Mouse (Mus musculus) thymus, postnatal 14 days (tissue): ENCODE data around the gene Arl15.
"Not testable (repeated sequence)": the region's sequence is repeated elsewhere in the genome, so short reads cannot be mapped to it uniquely, and the experiment has no call there.

Experiments
- DNase-seq: peaks from one replicate; pipeline ENCODE4 v3.0.0; 2021

Arl15 gene

GRCm38 (mm10) chr13:113794039-113794704 lies at the start of gene Arl15:
Arl15 (plus strand) TSS chr13:113794505.
- DNase-seq = peak; percentile 100

DNA sequence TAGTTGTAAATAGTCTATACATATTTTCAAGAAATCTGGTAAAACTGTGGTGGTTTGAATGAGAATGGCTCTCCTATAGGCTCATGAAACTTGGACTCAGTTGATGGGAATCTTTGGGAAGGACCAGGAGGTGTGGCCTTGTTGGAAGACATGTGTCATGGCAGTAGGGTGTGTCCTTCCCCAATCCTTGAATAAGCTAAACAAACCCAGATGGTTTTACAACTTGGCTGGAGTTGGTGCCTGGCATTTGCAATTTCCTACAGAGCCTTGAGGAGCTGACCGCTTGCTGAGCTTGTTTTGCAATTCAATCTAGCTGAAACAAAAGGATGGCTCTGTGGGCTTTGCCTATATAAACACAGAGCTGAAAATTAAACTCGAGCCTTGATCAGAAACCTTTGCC lies 49.0 kb upstream of the Arl15 start:
- no peak for DNase-seq

- no peak for DNase-seq
These were observed 43.5 kb upstream of the Arl15 start for GRCm38 (mm10) chr13:113750766-113751165.

GRCm38 (mm10) chr13:113754731-113755689 lies 39.3 kb upstream of the Arl15 start:
- DNase-seq = no peak

- no peak for DNase-seq
These were observed 38.5 kb upstream of the Arl15 start for GRCm38 (mm10) chr13:113755779-113756178.

DNA sequence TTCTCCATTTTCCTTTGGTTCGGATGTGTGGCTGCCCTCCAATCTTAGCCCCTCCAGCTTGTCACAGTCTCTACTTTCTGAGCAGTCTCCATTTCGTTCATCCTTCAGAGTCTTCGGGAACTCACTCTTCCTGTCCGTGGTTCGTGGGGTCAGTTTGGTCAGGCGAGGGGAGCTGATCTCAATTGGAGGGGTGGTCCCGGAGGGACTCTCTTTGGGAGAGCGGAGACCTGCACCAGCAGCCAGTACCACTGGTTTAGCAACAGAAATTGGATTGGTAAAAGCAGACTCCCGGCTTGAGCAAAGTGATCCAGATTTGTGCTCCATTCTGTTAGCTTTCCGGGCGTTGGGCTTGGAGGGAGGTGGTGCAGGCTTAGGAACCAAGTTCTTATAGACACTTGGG lies 32.6 kb upstream of the Arl15 start:
- no peak for DNase-seq

DNA sequence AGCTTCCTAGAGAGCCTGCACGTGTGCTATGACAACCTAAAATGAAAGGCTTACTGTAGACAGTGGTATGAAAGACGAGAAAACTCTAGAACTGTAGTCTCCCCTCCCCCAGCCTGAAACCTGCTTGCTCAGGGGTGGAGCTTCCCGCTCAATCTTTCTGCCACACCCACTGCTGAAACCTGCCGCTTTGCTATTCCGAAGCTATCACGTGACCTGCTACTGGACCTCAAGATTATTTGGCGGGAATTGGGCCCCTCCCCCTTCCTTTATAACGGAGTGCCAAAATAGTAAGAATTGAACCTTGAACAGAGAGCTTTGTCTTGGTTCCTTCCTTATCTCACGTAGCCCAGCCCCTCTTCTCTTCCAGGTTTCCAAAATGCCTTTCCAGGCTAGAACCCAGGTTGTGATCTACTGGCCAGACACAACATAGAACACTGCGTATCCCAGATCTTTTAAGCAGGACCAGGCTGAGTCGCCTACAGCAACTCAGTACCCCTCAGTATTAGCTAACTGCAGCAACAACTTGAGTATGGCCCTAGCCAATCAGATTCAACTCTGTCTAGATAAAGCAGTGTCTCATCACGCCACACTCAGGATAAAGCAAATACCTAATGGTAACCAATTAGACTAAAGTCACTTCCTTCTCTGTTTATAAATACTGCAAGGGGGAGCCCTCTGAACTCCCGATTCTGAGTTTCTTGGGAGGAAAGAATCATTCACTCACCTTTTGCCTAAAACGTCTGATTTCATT lies 31.4 kb upstream of the Arl15 start:
- DNase-seq = no peak

DNA sequence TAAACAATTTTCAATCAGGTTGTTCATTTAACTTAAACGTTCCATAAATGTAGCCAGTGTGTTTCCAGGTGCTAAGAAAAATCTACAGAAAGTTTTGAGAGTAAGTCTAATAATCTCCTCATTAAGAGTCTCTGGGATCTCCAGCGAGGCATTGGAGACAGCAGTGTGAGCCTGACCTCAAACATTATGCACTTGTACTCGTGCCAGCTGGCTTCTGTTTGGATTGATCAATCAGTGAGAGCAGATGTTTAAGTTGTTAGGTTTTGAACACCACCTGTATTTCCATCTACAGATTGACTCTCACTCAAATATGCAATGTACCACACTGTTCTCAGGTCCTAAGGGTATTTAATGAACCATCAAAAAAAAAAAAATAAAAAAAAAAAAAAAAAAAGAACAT lies 28.9 kb upstream of the Arl15 start:
- DNase-seq = no peak

- no peak for DNase-seq
These were observed 24.5 kb upstream of the Arl15 start for GRCm38 (mm10) chr13:113769829-113770228.

- no peak for DNase-seq
These were observed 24.0 kb upstream of the Arl15 start for GRCm38 (mm10) chr13:113770340-113770739.

DNA sequence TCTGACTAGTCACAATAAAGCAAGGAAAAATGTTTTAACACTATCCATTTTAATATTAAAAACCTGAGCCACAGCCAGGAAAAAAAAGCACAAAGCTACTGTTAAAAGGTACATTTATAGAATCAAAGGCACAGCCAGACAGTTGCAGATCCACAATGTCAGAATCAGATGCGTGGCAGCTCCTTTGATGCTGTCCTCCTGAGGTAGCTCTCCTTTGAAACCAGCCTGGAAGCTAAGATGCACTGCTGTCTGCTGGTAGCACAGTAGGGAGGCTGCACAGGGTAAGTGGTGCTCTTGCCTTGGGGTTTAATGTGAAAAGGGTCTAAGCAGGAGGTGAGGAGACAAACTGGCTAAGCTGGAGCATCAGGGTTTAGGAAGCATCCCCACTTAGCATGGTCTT lies 23.0 kb upstream of the Arl15 start:
- DNase-seq = no peak

DNA sequence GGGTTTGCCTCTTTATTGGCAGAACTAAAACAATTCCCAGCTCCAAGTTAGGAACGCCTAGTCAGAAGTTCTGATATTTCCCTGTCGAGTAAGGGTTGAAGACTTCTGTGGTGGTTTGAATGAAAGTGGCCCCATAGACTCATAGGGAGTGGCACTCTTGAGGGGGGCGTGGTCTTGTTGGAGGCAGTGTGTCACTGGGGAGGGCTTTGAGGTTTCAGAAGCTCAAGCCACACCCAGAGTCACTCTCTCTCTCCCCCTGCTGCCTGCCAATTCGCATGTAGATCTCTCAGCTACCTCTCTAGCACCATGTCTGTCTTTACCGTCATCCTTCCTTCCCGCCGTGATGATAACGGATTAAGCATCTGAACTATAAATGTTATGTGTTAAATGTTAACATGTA lies 19.5 kb upstream of the Arl15 start:
- DNase-seq = no peak

- no peak for DNase-seq
These were observed 18.8 kb upstream of the Arl15 start for GRCm38 (mm10) chr13:113775244-113776140.

GRCm38 (mm10) chr13:113785803-113786202 lies 8.5 kb upstream of the Arl15 start:
- no peak for DNase-seq

- DNase-seq = no peak
These were observed 7.2 kb upstream of the Arl15 start for GRCm38 (mm10) chr13:113787136-113787535.

GRCm38 (mm10) chr13:113790016-113790415 lies 4.3 kb upstream of the Arl15 start:
- not testable (repeated sequence) for DNase-seq

DNA sequence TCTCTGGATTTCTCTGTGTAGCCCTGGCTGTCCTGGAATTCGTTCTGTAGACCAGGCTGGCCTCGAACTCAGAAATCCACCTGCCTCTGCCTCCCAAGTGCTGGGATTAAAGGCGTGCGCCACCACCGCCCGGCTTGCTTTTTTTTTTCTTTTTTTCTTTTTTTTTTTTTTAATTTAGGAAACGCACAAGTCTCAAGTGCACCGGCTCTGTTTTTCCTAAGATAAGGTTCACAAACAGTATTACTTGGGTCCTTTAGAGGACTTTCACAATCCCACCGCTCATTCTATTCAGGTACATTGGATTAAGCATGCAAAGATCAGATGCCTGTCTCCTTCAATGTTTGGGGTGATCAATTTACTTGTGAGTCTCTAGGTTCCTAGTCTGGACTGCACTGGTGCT lies 668 bp upstream of the Arl15 start:
- no peak for DNase-seq

- peak; percentile 48 for DNase-seq
These were observed 675 bp downstream of the Arl15 start for GRCm38 (mm10) chr13:113794705-113795655.

GRCm38 (mm10) chr13:113797378-113797777 lies 3.1 kb downstream of the Arl15 start:
- no peak for DNase-seq

DNA sequence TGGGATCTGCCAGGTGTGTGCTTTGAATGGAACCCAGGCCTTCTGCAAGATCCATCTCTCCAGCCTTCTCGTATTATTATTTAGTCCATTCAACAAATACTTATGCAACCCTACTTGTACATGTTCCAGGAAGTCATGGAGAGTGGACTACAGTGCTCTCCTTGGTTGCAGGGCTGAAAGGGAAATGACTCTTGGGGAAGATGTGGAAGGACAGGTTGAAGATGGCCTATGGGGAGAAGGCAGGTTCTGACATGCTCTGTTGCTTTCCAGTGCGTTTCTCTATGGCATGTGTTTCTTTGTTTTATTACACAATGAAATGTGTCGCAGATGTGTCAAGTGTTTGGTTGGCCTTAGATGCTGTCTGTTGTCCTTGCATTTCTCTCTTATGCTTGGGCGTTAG lies 5.1 kb downstream of the Arl15 start:
- DNase-seq = no peak

- no peak for DNase-seq
These were observed 5.9 kb downstream of the Arl15 start for GRCm38 (mm10) chr13:113800246-113800645.
